Mouse (Mus musculus) CH12.LX (cell line): ENCODE measurements around the gene Clba1. TPM values are rescaled to one million over a fixed set of nuclear protein-coding genes. Genes with fewer than 3 reads are reported as not detected.

Source experiments
- DNase-seq: peaks from one replicate; pipeline ENCODE4 v3.0.0-alpha.2; 2013; ENCODE audit errors: extremely low read depth
- H3K27ac ChIP-seq: 2 replicates; pipeline ENCODE4 v1.5.1; 2012; ENCODE audit warnings: low read depth, mild to moderate bottlenecking, control low read depth, moderate library complexity; ENCODE audit not compliant: insufficient read depth
- H3K27me3 ChIP-seq: replicated peaks from 2 replicates; pipeline ENCODE3; 2012; ENCODE audit warnings: inconsistent platforms
- H3K36me3 ChIP-seq, 2 experiments: replicated peaks in 1 of 2; 2 replicates each; pipeline versions ENCODE3 to v1.6.1; 2012; ENCODE audit warnings: inconsistent platforms in 1 of 2, low read length in 1 of 2, mild to moderate bottlenecking in 1 of 2, mixed read lengths in 1 of 2, moderate library complexity in 1 of 2; ENCODE audit not compliant: control insufficient read depth in 1 of 2, insufficient read depth in 1 of 2
- H3K4me1 ChIP-seq, 2 experiments: 2 replicates each; pipeline ENCODE4 v1.6.1; 2012; ENCODE audit warnings: inconsistent platforms in 1 of 2, moderate library complexity in 1 of 2; ENCODE audit not compliant: insufficient read depth in 2 of 2, control insufficient read depth in 1 of 2
- H3K4me2 ChIP-seq: 2 replicates; pipeline ENCODE4 v1.6.1; 2012; ENCODE audit warnings: low read depth, mild to moderate bottlenecking, control low read depth; ENCODE audit not compliant: poor library complexity, insufficient read depth, severe bottlenecking
- H3K4me3 ChIP-seq, 3 experiments: fragments of 150-350 bp in 1 of 3; sonication (generic) in 1 of 3; replicated peaks in 1 of 3; 2 replicates each; pipeline versions ENCODE3 to v1.5.1; 2011 to 2012; ENCODE audit warnings: low read depth in 2 of 3, low read length in 2 of 3, mild to moderate bottlenecking in 2 of 3, moderate library complexity in 2 of 3, control low read depth in 1 of 3, improper control_type of control experiment in 1 of 3, inconsistent platforms in 1 of 3, mixed read lengths in 1 of 3; ENCODE audit not compliant: poor library complexity in 1 of 3
- H3K79me2 ChIP-seq: replicated peaks from 2 replicates; pipeline ENCODE4 v1.6.1; 2012; ENCODE audit warnings: mild to moderate bottlenecking, moderate library complexity; ENCODE audit not compliant: control insufficient read depth, poor library complexity, insufficient read depth, severe bottlenecking; ENCODE audit errors: extremely low read depth
- H3K9ac ChIP-seq: 2 replicates; pipeline ENCODE4 v1.6.1; 2012; ENCODE audit warnings: low read depth, mild to moderate bottlenecking, control low read depth, moderate library complexity; ENCODE audit not compliant: insufficient read depth
- H3K9me3 ChIP-seq: replicated peaks from 2 replicates; pipeline ENCODE3; 2012; ENCODE audit warnings: low read length, inconsistent platforms, mixed read lengths
- BHLHE40 ChIP-seq: IDR thresholded peaks from 2 replicates; pipeline ENCODE4 v1.6.1; 2011; ENCODE audit warnings: mild to moderate bottlenecking, low read depth, low read length, improper control_type of control experiment
- CHD1 ChIP-seq: IDR thresholded peaks from 2 replicates; pipeline ENCODE4 v1.6.1; 2012; ENCODE audit warnings: low read depth, low read length, improper control_type of control experiment, inconsistent platforms
- E2F4 ChIP-seq: IDR thresholded peaks from 2 replicates; pipeline ENCODE4 v1.6.1; 2011; ENCODE audit warnings: low read depth, low read length, improper control_type of control experiment; ENCODE audit not compliant: insufficient replicate concordance
- EP300 ChIP-seq: IDR thresholded peaks from 2 replicates; pipeline ENCODE4 v1.6.1; 2011; ENCODE audit warnings: low read length, improper control_type of control experiment
- HCFC1 ChIP-seq: IDR thresholded peaks from 2 replicates; pipeline ENCODE4 v1.6.1; 2012; ENCODE audit warnings: low read depth, mild to moderate bottlenecking, inconsistent platforms, low read length, improper control_type of control experiment
- IRF4 ChIP-seq: IDR thresholded peaks from 2 replicates; pipeline ENCODE4 v1.6.1; 2014; ENCODE audit warnings: low read depth, mild to moderate bottlenecking, inconsistent platforms, low read length, improper control_type of control experiment
- JUN ChIP-seq: IDR thresholded peaks from 2 replicates; pipeline ENCODE4 v1.6.1; 2011; ENCODE audit warnings: low read depth, mild to moderate bottlenecking, low read length, improper control_type of control experiment, moderate library complexity; ENCODE audit not compliant: insufficient read depth
- JUND ChIP-seq: conservative IDR thresholded peaks from 2 replicates; pipeline ENCODE4 v1.6.1; 2011; ENCODE audit warnings: low read depth, low read length, improper control_type of control experiment
- MXI1 ChIP-seq: IDR thresholded peaks from 2 replicates; pipeline ENCODE4 v1.6.1; 2011; ENCODE audit warnings: mild to moderate bottlenecking, low read depth, low read length, improper control_type of control experiment
- MYC ChIP-seq: IDR thresholded peaks from 2 replicates; pipeline ENCODE4 v1.6.1; 2011; ENCODE audit warnings: low read depth, mild to moderate bottlenecking, improper control_type of control experiment, low read length
- NELFE ChIP-seq: IDR thresholded peaks from 2 replicates; pipeline ENCODE4 v1.6.1; 2011; ENCODE audit warnings: low read depth, low read length, improper control_type of control experiment
- NRF1 ChIP-seq: IDR thresholded peaks from 2 replicates; pipeline ENCODE4 v1.6.1; 2014; ENCODE audit warnings: low read depth, mild to moderate bottlenecking, inconsistent platforms, low read length, improper control_type of control experiment, moderate library complexity
- POLR2A ChIP-seq: IDR thresholded peaks from 2 replicates; pipeline ENCODE4 v1.6.1; 2011; ENCODE audit warnings: low read depth, mild to moderate bottlenecking, improper control_type of control experiment, low read length
- SIN3A ChIP-seq: IDR thresholded peaks from 2 replicates; pipeline ENCODE4 v1.6.1; 2012; ENCODE audit warnings: low read length, improper control_type of control experiment, inconsistent platforms
- UBTF ChIP-seq: IDR thresholded peaks from 2 replicates; pipeline ENCODE4 v1.6.1; 2012; ENCODE audit warnings: low read depth, mild to moderate bottlenecking, inconsistent platforms, low read length, improper control_type of control experiment, moderate library complexity
- USF1 ChIP-seq: IDR thresholded peaks from 2 replicates; pipeline ENCODE4 v1.6.1; 2014; ENCODE audit warnings: low read depth, mild to moderate bottlenecking, inconsistent platforms, low read length, improper control_type of control experiment
- dilution Hi-C: fragments of 300-500 bp; cut with MboI; formaldehyde crosslinking; loops from 2 replicates; pipeline ENCODE4 v1.14.3; 2020; ENCODE audit warnings: low sequenced_read_pairs; ENCODE audit not compliant: extremely low pct_unique_long_range_greater_than_20kb, extremely low pct_ligation_motif_present
- in situ Hi-C: fragments of 300-500 bp; cut with MboI; formaldehyde crosslinking; loops from 3 replicates; pipeline ENCODE4 v1.14.3; 2019; ENCODE audit warnings: low sequenced_read_pairs, low pct_ligation_motif_present, low pct_unique_long_range_greater_than_20kb, mixed read lengths
- polyA plus RNA-seq: library from polyadenylated mRNA; unstranded; fragments of >175 nt; gene quantifications from 2 replicates; pipeline ENCODE4 v1.2.1, GENCODE M21; 2012; ENCODE audit warnings: low read depth; ENCODE audit not compliant: insufficient read length
- total RNA-seq, 2 experiments: library from RNA; depleted of rRNA; stranded (reverse); fragments of 300-350 nt in 1 of 2; fragments of >200 nt in 1 of 2; gene quantifications; 2 replicates each; pipeline ENCODE4 v1.2.3; 2012 to 2014

Gene Clba1
- total and polyA plus RNA-seq, 3 experiments = 2.5 to 3.5 (median 3.5) TPM

GRCm38 (mm10) chr12:112809641-112810040, 904 bp downstream of the Clba1 start:
- no peak for DNase-seq
- Histone ChIP-seq H3K79me2 (no peaks in the 10 kb centered on the region), H3K27me3 (peaks cover 10% of the 10 kb centered on the region), H3K4me2 (peak overlapping the region; percentile 90), H3K36me3 (peaks cover 3 to 33% of the 10 kb centered on the region in 2 experiments), H3K9me3 (no peaks in the 10 kb centered on the region), H3K4me1 (peaks cover 0 to 22% of the 10 kb centered on the region in 2 experiments; a peak in 3 of 4 replicates), H3K27ac (no peak overlapping the region), H3K4me3 (peak overlapping the region in 1 of 3 experiments; percentile 64), H3K9ac (peak overlapping the region; percentile 67)
- TF ChIP-seq EP300 (no peak), POLR2A (no peak), MXI1 (no peak), E2F4 (no peak), HCFC1 (no peak), BHLHE40 (no peak), UBTF (no peak)
- in situ Hi-C loops (no loop called here), dilution Hi-C loops (loop anchor here (10.0 kb wide), 1 partner anchor 65 kb away; no protein-coding TSS in a partner anchor)

DNA sequence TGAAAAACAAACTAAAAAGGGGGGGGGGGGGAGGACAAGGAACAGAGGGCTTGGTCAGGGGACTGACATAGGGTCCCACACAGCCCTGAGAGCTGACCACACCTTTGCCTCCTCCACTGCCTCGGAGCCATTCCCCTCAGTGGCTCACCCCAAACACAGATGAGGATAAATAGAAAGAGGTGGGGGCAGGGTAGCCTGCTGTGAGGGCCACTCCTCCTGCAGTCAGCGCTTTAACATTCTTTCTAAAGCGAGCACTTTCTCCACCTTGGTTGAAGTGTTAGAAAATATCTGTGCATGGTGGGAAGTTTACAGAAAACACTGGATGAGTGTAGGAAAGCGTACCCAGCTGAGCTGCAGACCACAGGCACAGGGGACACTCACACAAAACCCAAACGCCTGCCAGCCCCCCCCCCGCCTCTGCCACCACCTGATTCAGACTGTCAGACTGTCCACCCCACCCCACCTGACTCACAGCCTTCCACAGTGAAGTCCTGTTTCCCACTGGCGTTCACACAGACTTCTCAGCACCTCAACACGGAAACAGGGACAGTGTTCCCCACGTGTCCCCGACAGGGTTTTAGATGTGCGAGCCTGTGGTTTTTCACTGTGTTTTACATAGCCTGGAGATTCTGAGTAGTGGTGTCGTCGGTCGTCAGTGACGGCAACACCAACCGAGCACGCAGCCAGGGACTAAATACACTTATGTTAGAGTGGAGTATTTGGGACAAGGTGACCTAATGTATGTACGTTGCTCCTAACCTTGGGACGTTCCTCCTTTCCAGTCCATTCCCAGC, 1.6 kb downstream of the Clba1 start:
- Histone ChIP-seq H3K4me3 (no peak overlapping the region), H3K4me2 (no peak overlapping the region), H3K36me3 (peaks cover 3 to 40% of the 10 kb centered on the region in 2 experiments)
- dilution Hi-C loops = loop anchor here (10.0 kb wide), 1 partner anchor 65 kb away; no protein-coding TSS in a partner anchor
- TF ChIP-seq JUN (no peak), CHD1 (no peak), JUND (no peak), E2F4 (no peak), IRF4 (no peak), USF1 (no peak), MYC (no peak), NRF1 (no peak), HCFC1 (no peak), NELFE (no peak), POLR2A (no peak), UBTF (no peak), SIN3A (no peak)
- TF ChIP-seq, all 38 proteins: peak for 0
- Histone ChIP-seq H3K27me3 (peaks cover 10% of the 10 kb centered on the region), H3K27ac (no peak overlapping the region), H3K4me1 (peaks cover 0 to 16% of the 10 kb centered on the region in 2 experiments; a peak in 3 of 4 replicates), H3K79me2 (no peaks in the 10 kb centered on the region), H3K9me3 (no peaks in the 10 kb centered on the region), H3K9ac (no peak overlapping the region)
- no peak for DNase-seq
- in situ Hi-C loops = no loop called here
